Mouse (Mus musculus) kidney, adult 2 months (tissue): ENCODE results near the gene Sbf2.

Experiments
- CTCF ChIP-seq: fragments of 200-500 bp; conservative IDR thresholded peaks from 2 replicates; pipeline ENCODE4 v1.5.1; 2011; ENCODE audit warnings: low read depth, mild to moderate bottlenecking, control low read depth, low read length, moderate library complexity, mixed read lengths; ENCODE audit not compliant: insufficient read depth, insufficient read length
- POLR2A ChIP-seq: fragments of 200-500 bp; IDR thresholded peaks from one replicate; pipeline ENCODE4 v1.6.1; 2011; ENCODE audit warnings: low read depth, low read length, control low read depth

- TF ChIP-seq CTCF: no peak
- no peak for TF ChIP-seq POLR2A
Observed at GRCm38 (mm10) chr7:110267014-110267413, 347.7 kb downstream of the Sbf2 start.
